Mouse (Mus musculus) MEL (cell line): ENCODE measurements around the gene Pnpo. TPM values are rescaled to one million over a fixed set of nuclear protein-coding genes. Genes with fewer than 3 reads are reported as not detected.

Experiments
- DNase-seq: peaks from one replicate; pipeline ENCODE4 v3.0.0; 2011; ENCODE audit warnings: low read depth, low spot score
- H3K27ac ChIP-seq: 2 replicates; pipeline ENCODE4 v1.5.1; 2012; ENCODE audit warnings: low read depth, mild to moderate bottlenecking, control low read depth, low read length, moderate library complexity; ENCODE audit not compliant: control insufficient read depth
- H3K27me3 ChIP-seq, 2 experiments: fragments of 150-350 bp in 1 of 2; sonication (generic) in 1 of 2; 2 replicates each; pipeline ENCODE4 v1.6.1; 2012; ENCODE audit warnings: low read length in 2 of 2, mild to moderate bottlenecking in 2 of 2, improper control_type of control experiment in 1 of 2, moderate library complexity in 1 of 2; ENCODE audit not compliant: insufficient read depth in 2 of 2, control insufficient read depth in 1 of 2
- H3K36me3 ChIP-seq, 2 experiments: 2 replicates each; pipeline ENCODE4 v1.6.1; 2012 to 2014; ENCODE audit warnings: low read length in 2 of 2, improper control_type of control experiment in 1 of 2, inconsistent platforms in 1 of 2, mild to moderate bottlenecking in 1 of 2; ENCODE audit not compliant: insufficient read depth in 2 of 2, control insufficient read depth in 1 of 2
- H3K4me1 ChIP-seq, 2 experiments: fragments of 150-350 bp in 1 of 2; sonication (generic) in 1 of 2; 2 replicates each; pipeline ENCODE4 v1.6.1; 2012; ENCODE audit warnings: low read length in 2 of 2, improper control_type of control experiment in 1 of 2, mild to moderate bottlenecking in 1 of 2; ENCODE audit not compliant: insufficient read depth in 2 of 2, control insufficient read depth in 1 of 2
- H3K4me3 ChIP-seq, 2 experiments: fragments of 150-350 bp in 1 of 2; sonication (generic) in 1 of 2; 2 replicates each; pipeline ENCODE4 v1.5.1; 2012; ENCODE audit warnings: low read depth in 2 of 2, low read length in 2 of 2, mild to moderate bottlenecking in 2 of 2, moderate library complexity in 2 of 2, control low read depth in 1 of 2, improper control_type of control experiment in 1 of 2; ENCODE audit not compliant: control insufficient read depth in 1 of 2, insufficient read depth in 1 of 2
- H3K79me2 ChIP-seq: 2 replicates; pipeline ENCODE4 v1.6.1; 2012; ENCODE audit warnings: mild to moderate bottlenecking, low read length, moderate library complexity; ENCODE audit not compliant: control insufficient read depth, poor library complexity, insufficient read depth
- H3K9ac ChIP-seq: 2 replicates; pipeline ENCODE4 v1.6.1; 2012; ENCODE audit warnings: low read depth, mild to moderate bottlenecking, control low read depth, low read length, moderate library complexity; ENCODE audit not compliant: control insufficient read depth, poor library complexity, severe bottlenecking
- H3K9me3 ChIP-seq: fragments of 150-350 bp; sonication (generic); replicated peaks from 2 replicates; pipeline ENCODE4 v1.6.1; 2012; ENCODE audit warnings: mild to moderate bottlenecking, low read length, improper control_type of control experiment, moderate library complexity; ENCODE audit not compliant: insufficient read depth
- CHD1 ChIP-seq: IDR thresholded peaks from 2 replicates; pipeline ENCODE4 v1.6.1; 2012; ENCODE audit warnings: low read depth, mild to moderate bottlenecking, inconsistent platforms, low read length, improper control_type of control experiment
- ELF1 ChIP-seq: IDR thresholded peaks from 2 replicates; pipeline ENCODE4 v1.6.1; 2014; ENCODE audit warnings: low read depth, mild to moderate bottlenecking, inconsistent platforms, low read length, improper control_type of control experiment, moderate library complexity
- EP300 ChIP-seq, 2 experiments: IDR thresholded peaks; 2 replicates each; pipeline ENCODE4 v1.6.1; 2011; ENCODE audit warnings: improper control_type of control experiment in 2 of 2, low read length in 2 of 2, low read depth in 1 of 2, mild to moderate bottlenecking in 1 of 2
- ETS1 ChIP-seq: IDR thresholded peaks from 2 replicates; pipeline ENCODE4 v1.6.1; 2012; ENCODE audit warnings: low read depth, mild to moderate bottlenecking, inconsistent platforms, low read length, improper control_type of control experiment, moderate library complexity
- GABPA ChIP-seq: IDR thresholded peaks from 2 replicates; pipeline ENCODE4 v1.6.1; 2012; ENCODE audit warnings: low read depth, mild to moderate bottlenecking, inconsistent platforms, low read length, improper control_type of control experiment, moderate library complexity
- KAT2A ChIP-seq: conservative IDR thresholded peaks from 2 replicates; pipeline ENCODE4 v1.6.1; 2012; ENCODE audit warnings: low read depth, low read length, improper control_type of control experiment, inconsistent platforms
- MAFK ChIP-seq: IDR thresholded peaks from 2 replicates; pipeline ENCODE4 v1.6.1; 2011; ENCODE audit warnings: low read depth, mild to moderate bottlenecking, low read length, improper control_type of control experiment, borderline replicate concordance
- MAX ChIP-seq: IDR thresholded peaks from 2 replicates; pipeline ENCODE4 v1.6.1; 2011; ENCODE audit warnings: low read length, improper control_type of control experiment
- MAZ ChIP-seq: IDR thresholded peaks from 2 replicates; pipeline ENCODE4 v1.6.1; 2012; ENCODE audit warnings: low read depth, mild to moderate bottlenecking, inconsistent platforms, low read length, improper control_type of control experiment
- MXI1 ChIP-seq: IDR thresholded peaks from 2 replicates; pipeline ENCODE4 v1.6.1; 2011; ENCODE audit warnings: mild to moderate bottlenecking, low read depth, low read length, improper control_type of control experiment
- MYB ChIP-seq: IDR thresholded peaks from 2 replicates; pipeline ENCODE4 v1.6.1; 2011; ENCODE audit warnings: mild to moderate bottlenecking, low read depth, low read length, improper control_type of control experiment
- MYC ChIP-seq: IDR thresholded peaks from 2 replicates; pipeline ENCODE4 v1.6.1; 2011; ENCODE audit warnings: low read depth, mild to moderate bottlenecking, low read length, improper control_type of control experiment, moderate library complexity
- NELFE ChIP-seq: IDR thresholded peaks from 2 replicates; pipeline ENCODE4 v1.6.1; 2011; ENCODE audit warnings: low read depth, low read length, improper control_type of control experiment
- NRF1 ChIP-seq: IDR thresholded peaks from 2 replicates; pipeline ENCODE4 v1.6.1; 2014; ENCODE audit warnings: low read depth, mild to moderate bottlenecking, inconsistent platforms, low read length, improper control_type of control experiment, moderate library complexity; ENCODE audit not compliant: poor library complexity, insufficient read depth, severe bottlenecking
- POLR2A ChIP-seq, 2 experiments: IDR thresholded peaks; 2 replicates each; pipeline ENCODE4 v1.6.1; 2011 to 2012; ENCODE audit warnings: low read length in 2 of 2, mild to moderate bottlenecking in 2 of 2, control low read depth in 1 of 2, improper control_type of control experiment in 1 of 2, low read depth in 1 of 2, moderate library complexity in 1 of 2; ENCODE audit not compliant: control insufficient read depth in 1 of 2, insufficient read depth in 1 of 2, poor library complexity in 1 of 2
- POLR2AphosphoS2 ChIP-seq: IDR thresholded peaks from 2 replicates; pipeline ENCODE4 v1.6.1; 2011; ENCODE audit warnings: low read length, improper control_type of control experiment
- SIN3A ChIP-seq: IDR thresholded peaks from 2 replicates; pipeline ENCODE4 v1.6.1; 2012; ENCODE audit warnings: low read length, improper control_type of control experiment, inconsistent platforms
- TAL1 ChIP-seq: IDR thresholded peaks from 2 replicates; pipeline ENCODE4 v1.6.1; 2012; ENCODE audit warnings: mild to moderate bottlenecking, inconsistent platforms, low read length, moderate library complexity, mixed read lengths
- TBP ChIP-seq: IDR thresholded peaks from 2 replicates; pipeline ENCODE4 v1.8.0; 2011; ENCODE audit warnings: low read depth, low read length, improper control_type of control experiment
- TCF12 ChIP-seq: IDR thresholded peaks from 2 replicates; pipeline ENCODE4 v1.6.1; 2014; ENCODE audit warnings: low read depth, mild to moderate bottlenecking, inconsistent platforms, low read length, improper control_type of control experiment, moderate library complexity
- UBTF ChIP-seq: IDR thresholded peaks from 2 replicates; pipeline ENCODE4 v1.6.1; 2012; ENCODE audit warnings: low read depth, mild to moderate bottlenecking, inconsistent platforms, low read length, improper control_type of control experiment, moderate library complexity, borderline replicate concordance; ENCODE audit not compliant: insufficient read depth
- USF1 ChIP-seq: IDR thresholded peaks from 2 replicates; pipeline ENCODE4 v1.6.1; 2014; ENCODE audit warnings: low read depth, mild to moderate bottlenecking, inconsistent platforms, low read length, improper control_type of control experiment, moderate library complexity
- ZMIZ1 ChIP-seq: IDR thresholded peaks from 2 replicates; pipeline ENCODE4 v1.6.1; 2012; ENCODE audit warnings: low read depth, mild to moderate bottlenecking, inconsistent platforms, low read length, improper control_type of control experiment, moderate library complexity
- polyA plus RNA-seq, 2 experiments: library from polyadenylated mRNA; stranded (reverse) in 1 of 2; unstranded in 1 of 2; fragments of >175 nt in 1 of 2; fragments of >200 nt in 1 of 2; gene quantifications; 2 replicates each; pipeline versions ENCODE4 v1.2.1 to v1.2.4; 2012; ENCODE audit warnings: low replicate concordance in 2 of 2, low read depth in 1 of 2; ENCODE audit not compliant: insufficient read length in 2 of 2, insufficient read depth in 1 of 2, missing spikeins in 1 of 2
- total RNA-seq: library from RNA; depleted of rRNA; stranded (reverse); fragments of 300-350 nt; gene quantifications from 2 replicates; pipeline ENCODE4 v1.2.3, GENCODE M21; 2012

Pnpo gene
- total and polyA plus RNA-seq, 3 experiments, result 38.8 to 55.7 TPM; not detected in 1

- TF ChIP-seq EP300 (IDR thresholded peaks at IDR 0.05; ENCODE audit: low read depth in 1 of 2, low read length in 2 of 2) (0 out of 4 replicates have a peak, but pooled peaks of 1 of the 2 experiments have one; percentile 4), POLR2A (IDR thresholded peaks at IDR 0.05; ENCODE audit: control insufficient read depth in 1 of 2, insufficient read depth in 1 of 2, low read depth in 1 of 2, low read length in 2 of 2, poor library complexity in 1 of 2) (peak in 1 of 2 experiments; percentile 89; a peak in 3 of 4 replicates), NRF1 (0 out of 2 replicates have a peak, but pooled peaks have one; percentile 33), SIN3A (peak; percentile 74; the same call in 1 of the 2 replicates), MAFK (no peak), UBTF (no peak), MYC (peak; percentile 74; the same call in 1 of the 2 replicates), ZMIZ1 (peak; percentile 77), NELFE (peak; percentile 78)
These were observed 34.0 kb upstream of the Pnpo start (continued) for GRCm38 (mm10) chr11:96977606-96978400.

- peaks cover 9 to 28% of the 10 kb centered on the region in 2 experiments for H3K4me1 ChIP-seq
- peak overlapping the region; percentile 68 to 79 for H3K4me3 ChIP-seq
- peaks cover 34% of the 10 kb centered on the region for H3K79me2 ChIP-seq
- DNase-seq, result peak; percentile 95
- peaks cover 0 to 24% of the 10 kb centered on the region in 2 experiments; a peak in 2 of 4 replicates for H3K36me3 ChIP-seq
- peak overlapping the region; percentile 77 for H3K9ac ChIP-seq
- H3K9me3 ChIP-seq, result no peaks in the 10 kb centered on the region
- TF ChIP-seq EP300 (IDR thresholded peaks at IDR 0.05; ENCODE audit: low read depth in 1 of 2, low read length in 2 of 2), result peak in 1 of 2 experiments; percentile 14; a peak in 1 of 4 replicates
- no peak for TF ChIP-seq MAFK
- peak; percentile 24; the same call in 1 of the 2 replicates for TF ChIP-seq ETS1
- no peak for TF ChIP-seq USF1
- TF ChIP-seq TCF12, result peak; percentile 57
- TF ChIP-seq POLR2A (IDR thresholded peaks at IDR 0.05; ENCODE audit: control insufficient read depth in 1 of 2, insufficient read depth in 1 of 2, low read depth in 1 of 2, low read length in 2 of 2, poor library complexity in 1 of 2), result peak; percentile 68 to 75; a peak in 2 of 4 replicates
- TF ChIP-seq MXI1, result peak; percentile 81
- TF ChIP-seq NRF1, result 0 out of 2 replicates have a peak, but pooled peaks have one; percentile 29
- TF ChIP-seq CHD1, result peak; percentile 78; the same call in 1 of the 2 replicates
- no peak for TF ChIP-seq TBP
- TF ChIP-seq TAL1, result peak; percentile 57
- peak; percentile 91 for TF ChIP-seq NELFE
- peak; percentile 93 for TF ChIP-seq ELF1
- TF ChIP-seq MAZ, result peak; percentile 98
- peak; percentile 88 for TF ChIP-seq SIN3A
- no peak for TF ChIP-seq MYB
- TF ChIP-seq KAT2A, result no peak; the same call in 1 of the 2 replicates
- TF ChIP-seq MAX, result no peak; the same call in 1 of the 2 replicates
- TF ChIP-seq MYC, result no peak
- 0 out of 2 replicates have a peak, but pooled peaks have one; percentile 32 for TF ChIP-seq GABPA
- TF ChIP-seq POLR2AphosphoS2, result peak; percentile 85
- peak; percentile 86; the same call in 1 of the 2 replicates for TF ChIP-seq ZMIZ1
- TF ChIP-seq, all 39 proteins: peak for 15
- Histone ChIP-seq H3K27ac (peak overlapping the region; percentile 88), H3K27me3 (no peaks in the 10 kb centered on the region)
These were observed 33.3 kb upstream of the Pnpo start for GRCm38 (mm10) chr11:96976911-96977591.
